Mouse (Mus musculus): ENCODE results near the gene Cenpm. TPM values are rescaled to one million over a fixed set of nuclear protein-coding genes. Genes with fewer than 3 reads are reported as not detected.
A peak's percentile ranks its signal among the peaks of the same experiment; 100 is the strongest.

Cenpm gene
- polyA plus RNA-seq, 1 experiment from 2014 or later = 86.7 TPM

- Histone ChIP-seq H3K36me3 (ENCODE audit: control insufficient read depth, insufficient read depth, low read length) (no peaks in the 10 kb centered on the region; the same call in 1 of the 2 replicates), H3K27me3 (ENCODE audit: control insufficient read depth, insufficient read depth, low read length) (peaks cover 6% of the 10 kb centered on the region), H3K27ac (ENCODE audit: low read length) (peak overlapping the region; percentile 1; the same call in 1 of the 2 replicates)
These were observed 30.7 kb upstream of the Cenpm start for GRCm38 (mm10) chr15:82274927-82275901.

GRCm38 (mm10) chr15:82274593-82274926 lies 30.0 kb upstream of the Cenpm start, which contains the start of gene Sept3:
Gene Sept3, plus strand, starts transcription at chr15:82274893.
- Histone ChIP-seq H3K27me3 (ENCODE audit: control insufficient read depth, insufficient read depth, low read length) (peaks cover 6% of the 10 kb centered on the region), H3K27ac (ENCODE audit: low read length) (peak within 1 kb of the TSS; percentile 1; the same call in 1 of the 2 replicates), H3K4me1 (ENCODE audit: control insufficient read depth, insufficient read depth, low read length) (peaks cover 13% of the 10 kb centered on the region; the same call in 1 of the 2 replicates), H3K9me3 (ENCODE audit: control insufficient read depth, low read depth, low read length) (no peaks in the 10 kb centered on the region), H3K4me2 (replicated peaks; ENCODE audit: low read depth, low read length) (peak within 1 kb of the TSS; percentile 82), H3K36me3 (ENCODE audit: control insufficient read depth, insufficient read depth, low read length) (no peaks in the 10 kb centered on the region), H3K4me3 (ENCODE audit: low read depth, low read length) (peak within 1 kb of the TSS; percentile 47), H3K9ac (replicated peaks; ENCODE audit: low read depth, low read length) (peak within 1 kb of the TSS; percentile 58)
- no peak for ATAC-seq (ENCODE audit: insufficient number of reproducible peaks, insufficient read depth, low FRiP score, low read depth)
- 29% methylated on average over 6 of the region's 6 CpGs for WGBS

More at GRCm38 (mm10) chr15:82274927-82275901, 30.7 kb upstream of the Cenpm start:
- H3K4me3 ChIP-seq (ENCODE audit: low read depth, low read length) = peak overlapping the region; percentile 47
- ATAC-seq (ENCODE audit: insufficient number of reproducible peaks, insufficient read depth, low FRiP score, low read depth) = peak; percentile 39; the same call in 1 of the 2 replicates
- H3K4me2 ChIP-seq (replicated peaks; ENCODE audit: low read depth, low read length) = peak overlapping the region; percentile 82
- H3K4me1 ChIP-seq (ENCODE audit: control insufficient read depth, insufficient read depth, low read length) = peaks cover 13% of the 10 kb centered on the region; the same call in 1 of the 2 replicates
- H3K9me3 ChIP-seq (ENCODE audit: control insufficient read depth, low read depth, low read length) = no peaks in the 10 kb centered on the region
- WGBS = 1% methylated on average over 67 of the region's 86 CpGs
- H3K9ac ChIP-seq (replicated peaks; ENCODE audit: low read depth, low read length) = peak overlapping the region; percentile 58

- H3K27me3 ChIP-seq (ENCODE audit: control insufficient read depth, insufficient read depth, low read length) = peaks cover 6% of the 10 kb centered on the region
- no peak overlapping the region for H3K4me2 ChIP-seq (replicated peaks; ENCODE audit: low read depth, low read length)
- no peak overlapping the region for H3K9ac ChIP-seq (replicated peaks; ENCODE audit: low read depth, low read length)
- H3K4me1 ChIP-seq (ENCODE audit: control insufficient read depth, insufficient read depth, low read length) = peaks cover 13% of the 10 kb centered on the region; the same call in 1 of the 2 replicates
- 77% methylated on average over 6 of the region's 6 CpGs for WGBS
- H3K4me3 ChIP-seq (ENCODE audit: low read depth, low read length) = no peak overlapping the region
- no peak for ATAC-seq (ENCODE audit: insufficient number of reproducible peaks, insufficient read depth, low FRiP score, low read depth)
- H3K9me3 ChIP-seq (ENCODE audit: control insufficient read depth, low read depth, low read length) = no peaks in the 10 kb centered on the region
- H3K36me3 ChIP-seq (ENCODE audit: control insufficient read depth, insufficient read depth, low read length) = no peaks in the 10 kb centered on the region
- H3K27ac ChIP-seq (ENCODE audit: low read length) = no peak overlapping the region
These were observed 27.7 kb upstream of the Cenpm start for GRCm38 (mm10) chr15:82272295-82272694.

- H3K27ac ChIP-seq (ENCODE audit: low read length) = no peak overlapping the region
- peaks cover 12% of the 10 kb centered on the region; the same call in 1 of the 2 replicates for H3K4me1 ChIP-seq (ENCODE audit: control insufficient read depth, insufficient read depth, low read length)
- WGBS = 7% methylated on average over 5 of the region's 5 CpGs
- H3K9me3 ChIP-seq (ENCODE audit: control insufficient read depth, low read depth, low read length) = no peaks in the 10 kb centered on the region
- no peak overlapping the region for H3K4me3 ChIP-seq (ENCODE audit: low read depth, low read length)
- no peaks in the 10 kb centered on the region for H3K36me3 ChIP-seq (ENCODE audit: control insufficient read depth, insufficient read depth, low read length)
- peaks cover 6% of the 10 kb centered on the region for H3K27me3 ChIP-seq (ENCODE audit: control insufficient read depth, insufficient read depth, low read length)
- H3K4me2 ChIP-seq (replicated peaks; ENCODE audit: low read depth, low read length) = no peak overlapping the region
- ATAC-seq (ENCODE audit: insufficient number of reproducible peaks, insufficient read depth, low FRiP score, low read depth) = no peak
- no peak overlapping the region for H3K9ac ChIP-seq (replicated peaks; ENCODE audit: low read depth, low read length)
These were observed 26.7 kb upstream of the Cenpm start for GRCm38 (mm10) chr15:82271201-82271600.

- H3K4me2 ChIP-seq (replicated peaks; ENCODE audit: low read depth, low read length) = no peak overlapping the region
- H3K27ac ChIP-seq (ENCODE audit: low read length) = no peak overlapping the region
- no peak overlapping the region for H3K4me3 ChIP-seq (ENCODE audit: low read depth, low read length)
- WGBS = 89% methylated on average over 9 of the region's 9 CpGs
- H3K9me3 ChIP-seq (ENCODE audit: control insufficient read depth, low read depth, low read length) = no peaks in the 10 kb centered on the region
- no peaks in the 10 kb centered on the region for H3K36me3 ChIP-seq (ENCODE audit: control insufficient read depth, insufficient read depth, low read length)
- no peak for ATAC-seq (ENCODE audit: insufficient number of reproducible peaks, insufficient read depth, low FRiP score, low read depth)
- H3K4me1 ChIP-seq (ENCODE audit: control insufficient read depth, insufficient read depth, low read length) = no peaks in the 10 kb centered on the region
- no peaks in the 10 kb centered on the region for H3K27me3 ChIP-seq (ENCODE audit: control insufficient read depth, insufficient read depth, low read length)
- no peak overlapping the region for H3K9ac ChIP-seq (replicated peaks; ENCODE audit: low read depth, low read length)
These were observed 24.2 kb upstream of the Cenpm start for GRCm38 (mm10) chr15:82268783-82269182.

GRCm38 (mm10) chr15:82268185-82268584 lies 23.6 kb upstream of the Cenpm start:
- 22% methylated on average over 3 of the region's 3 CpGs for WGBS
- no peak overlapping the region for H3K27ac ChIP-seq (ENCODE audit: low read length)
- no peaks in the 10 kb centered on the region for H3K4me1 ChIP-seq (ENCODE audit: control insufficient read depth, insufficient read depth, low read length)
- H3K9me3 ChIP-seq (ENCODE audit: control insufficient read depth, low read depth, low read length) = no peaks in the 10 kb centered on the region
- H3K27me3 ChIP-seq (ENCODE audit: control insufficient read depth, insufficient read depth, low read length) = no peaks in the 10 kb centered on the region
- H3K4me2 ChIP-seq (replicated peaks; ENCODE audit: low read depth, low read length) = no peak overlapping the region
- no peak overlapping the region for H3K4me3 ChIP-seq (ENCODE audit: low read depth, low read length)
- no peak overlapping the region for H3K9ac ChIP-seq (replicated peaks; ENCODE audit: low read depth, low read length)
- no peak for ATAC-seq (ENCODE audit: insufficient number of reproducible peaks, insufficient read depth, low FRiP score, low read depth)
- H3K36me3 ChIP-seq (ENCODE audit: control insufficient read depth, insufficient read depth, low read length) = no peaks in the 10 kb centered on the region

GRCm38 (mm10) chr15:82266356-82266755 lies 21.8 kb upstream of the Cenpm start:
- ATAC-seq (ENCODE audit: insufficient number of reproducible peaks, insufficient read depth, low FRiP score, low read depth) = no peak
- WGBS = 10% methylated on average over 6 of the region's 6 CpGs

GRCm38 (mm10) chr15:82259510-82259909 lies 15.0 kb upstream of the Cenpm start:
- H3K36me3 ChIP-seq (ENCODE audit: control insufficient read depth, insufficient read depth, low read length) = no peaks in the 10 kb centered on the region
- ATAC-seq (ENCODE audit: insufficient number of reproducible peaks, insufficient read depth, low FRiP score, low read depth) = no peak
- 12% methylated on average over 16 of the region's 16 CpGs for WGBS
- no peak overlapping the region for H3K9ac ChIP-seq (replicated peaks; ENCODE audit: low read depth, low read length)
- H3K9me3 ChIP-seq (ENCODE audit: control insufficient read depth, low read depth, low read length) = no peaks in the 10 kb centered on the region
- H3K4me1 ChIP-seq (ENCODE audit: control insufficient read depth, insufficient read depth, low read length) = no peaks in the 10 kb centered on the region
- no peak overlapping the region for H3K4me2 ChIP-seq (replicated peaks; ENCODE audit: low read depth, low read length)
- H3K4me3 ChIP-seq (ENCODE audit: low read depth, low read length) = no peak overlapping the region
- no peaks in the 10 kb centered on the region for H3K27me3 ChIP-seq (ENCODE audit: control insufficient read depth, insufficient read depth, low read length)
- H3K27ac ChIP-seq (ENCODE audit: low read length) = no peak overlapping the region

More at GRCm38 (mm10) chr15:82266356-82266755, 21.8 kb upstream of the Cenpm start:
- H3K4me1 ChIP-seq (ENCODE audit: control insufficient read depth, insufficient read depth, low read length) = no peaks in the 10 kb centered on the region
- no peaks in the 10 kb centered on the region for H3K36me3 ChIP-seq (ENCODE audit: control insufficient read depth, insufficient read depth, low read length)
- H3K9ac ChIP-seq (replicated peaks; ENCODE audit: low read depth, low read length) = no peak overlapping the region
- H3K9me3 ChIP-seq (ENCODE audit: control insufficient read depth, low read depth, low read length) = no peaks in the 10 kb centered on the region
- no peak overlapping the region for H3K4me3 ChIP-seq (ENCODE audit: low read depth, low read length)
- H3K27me3 ChIP-seq (ENCODE audit: control insufficient read depth, insufficient read depth, low read length) = no peaks in the 10 kb centered on the region
- no peak overlapping the region for H3K4me2 ChIP-seq (replicated peaks; ENCODE audit: low read depth, low read length)
- no peak overlapping the region for H3K27ac ChIP-seq (ENCODE audit: low read length)

Measured in stomach, embryonic 14.5 days (tissue).